Mouse (Mus musculus): Measurements from ENCODE around the gene Lce1a2. TPM values are rescaled to one million over a fixed set of nuclear protein-coding genes. Genes with fewer than 3 reads are reported as not detected.

Gene Lce1a2
- polyA plus RNA-seq, 1 experiment from 2014 or later: not detected

DNA sequence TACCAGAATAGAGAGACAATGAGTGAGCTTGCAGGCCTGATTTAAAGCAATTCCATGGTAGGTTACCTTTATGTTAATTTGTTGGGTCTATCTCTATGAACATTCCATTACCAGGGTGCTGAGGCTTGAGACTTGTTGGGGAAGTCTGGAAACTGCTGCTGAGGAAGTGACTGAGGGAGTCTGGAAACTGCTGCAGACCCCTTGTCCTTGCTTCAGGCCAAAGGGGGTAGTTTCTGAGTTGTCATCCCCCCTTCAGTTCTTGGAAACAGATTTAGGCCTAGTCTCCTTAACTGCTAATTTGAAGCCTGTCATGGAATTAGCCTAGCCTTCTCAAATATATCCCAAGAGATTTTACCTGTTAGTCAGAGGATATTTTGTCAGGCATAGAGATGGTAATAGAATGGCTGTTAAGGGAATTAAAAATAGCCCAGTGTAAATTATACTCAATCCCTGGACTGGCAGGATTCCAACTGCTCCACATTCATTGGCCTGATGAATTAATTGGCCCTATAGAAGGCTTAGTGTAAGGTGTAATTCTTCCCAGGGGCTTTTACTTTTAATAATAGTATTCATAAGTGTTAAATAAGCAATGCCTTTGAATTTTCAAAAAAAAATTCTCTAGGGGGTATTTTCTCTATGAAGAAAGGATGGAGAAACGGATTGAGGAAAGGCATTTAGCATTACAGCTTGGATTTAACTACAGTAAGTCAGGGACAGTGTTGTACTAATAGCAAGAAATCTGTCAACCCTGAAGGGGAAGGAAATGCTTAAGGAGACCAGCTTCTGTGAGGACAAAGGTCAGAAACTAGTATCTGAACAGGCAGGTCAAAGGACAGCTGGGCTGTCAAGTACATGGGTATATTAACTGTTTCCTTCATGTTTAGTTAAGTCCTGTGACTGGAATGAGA is 32.1 kb downstream of the Lce1a2 start:
- no peaks in the 10 kb centered on the region for H3K9me3 ChIP-seq
- no peaks in the 10 kb centered on the region for H3K4me1 ChIP-seq (replicated peaks)
- no peak overlapping the region for H3K4me3 ChIP-seq
- no peaks in the 10 kb centered on the region for H3K36me3 ChIP-seq
- H3K27me3 ChIP-seq: no peaks in the 10 kb centered on the region
- 29% methylated on average over 1 of the region's 1 CpGs for WGBS
- no peak overlapping the region for H3K27ac ChIP-seq (replicated peaks)
- H3K4me2 ChIP-seq: no peak overlapping the region
- no peak overlapping the region for H3K9ac ChIP-seq
- peak; percentile 42; the same call in 1 of the 2 replicates for ATAC-seq (ENCODE audit: low FRiP score, low read depth)

DNA sequence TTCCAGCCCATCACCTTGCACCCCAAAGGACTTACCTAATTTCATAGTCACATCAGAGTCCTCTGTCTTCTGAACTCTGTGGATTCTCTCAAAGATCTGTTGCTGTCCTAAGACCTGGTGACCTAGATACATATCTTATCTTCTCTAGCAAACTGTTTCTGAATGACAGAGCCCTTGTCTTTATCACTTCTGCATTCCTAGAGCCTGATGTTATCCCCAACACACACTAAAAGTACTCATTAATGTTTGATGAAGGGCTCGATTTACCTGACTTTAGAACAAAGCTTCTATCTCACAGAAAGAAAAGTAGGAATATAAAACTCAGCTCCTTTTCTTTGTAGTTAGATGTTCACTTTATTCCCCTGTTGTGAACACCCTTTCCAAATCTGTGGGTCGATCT is 48.6 kb downstream of the Lce1a2 start, which contains the start of gene Lce6a:
Gene Lce6a, minus strand, starts transcription at position 101 of the 400 bp plus-strand sequence.
- Histone ChIP-seq H3K27ac (replicated peaks) (no peak within 1 kb of the TSS), H3K36me3 (no peaks in the 10 kb centered on the region), H3K4me2 (no peak within 1 kb of the TSS), H3K4me3 (no peak within 1 kb of the TSS), H3K9me3 (no peaks in the 10 kb centered on the region), H3K9ac (no peak within 1 kb of the TSS), H3K4me1 (replicated peaks) (no peaks in the 10 kb centered on the region), H3K27me3 (no peaks in the 10 kb centered on the region)
- 91% methylated on average over 2 of the region's 2 CpGs for WGBS
- ATAC-seq (ENCODE audit: low FRiP score, low read depth): no peak

Other genes with a start within 250 kb of the Lce1a2 start
- 6.2 and 10.3 TPM in 2 replicates for gene Gm9774, start 240.9 kb downstream of the Lce1a2 start, polyA plus RNA-seq (2015; fragmentation: Nextera tagmentation; extraction: Ambion mirVana)
- not detected in 2 replicates for gene Sprr2k, start 237.7 kb downstream of the Lce1a2 start, polyA plus RNA-seq (2015; fragmentation: Nextera tagmentation; extraction: Ambion mirVana)
- gene Sprr1b, start 231.5 kb downstream of the Lce1a2 start, polyA plus RNA-seq (2015; fragmentation: Nextera tagmentation; extraction: Ambion mirVana): not detected in 2 replicates
- gene Sprr3, start 211.6 kb downstream of the Lce1a2 start, polyA plus RNA-seq (2015; fragmentation: Nextera tagmentation; extraction: Ambion mirVana): not detected in 2 replicates
- gene Sprr1a, start 184.4 kb downstream of the Lce1a2 start, polyA plus RNA-seq (2015; fragmentation: Nextera tagmentation; extraction: Ambion mirVana): not detected in 2 replicates
- not detected in 2 replicates for gene Sprr4, start 169.8 kb downstream of the Lce1a2 start, polyA plus RNA-seq (2015; fragmentation: Nextera tagmentation; extraction: Ambion mirVana)
- gene 2310046K23Rik, start 135.8 kb downstream of the Lce1a2 start, polyA plus RNA-seq (2015; fragmentation: Nextera tagmentation; extraction: Ambion mirVana): not detected in 2 replicates
- gene Ivl, start 96.6 kb downstream of the Lce1a2 start, polyA plus RNA-seq (2015; fragmentation: Nextera tagmentation; extraction: Ambion mirVana): not detected in 2 replicates
- not detected in 2 replicates for gene Smcp, start 81.3 kb downstream of the Lce1a2 start, polyA plus RNA-seq (2015; fragmentation: Nextera tagmentation; extraction: Ambion mirVana)
- gene 2210017I01Rik, start 62.8 kb downstream of the Lce1a2 start, polyA plus RNA-seq (2015; fragmentation: Nextera tagmentation; extraction: Ambion mirVana): not detected in 2 replicates
- not detected in 2 replicates for gene Lce6a, start 48.7 kb downstream of the Lce1a2 start, polyA plus RNA-seq (2015; fragmentation: Nextera tagmentation; extraction: Ambion mirVana)
- gene Lce1a1, start 22.0 kb downstream of the Lce1a2 start, polyA plus RNA-seq (2015; fragmentation: Nextera tagmentation; extraction: Ambion mirVana): not detected in 2 replicates
- gene Lce1b, start 13.4 kb downstream of the Lce1a2 start, polyA plus RNA-seq (2015; fragmentation: Nextera tagmentation; extraction: Ambion mirVana): not detected in 2 replicates
- gene Lce1c, start 8.9 kb upstream of the Lce1a2 start, polyA plus RNA-seq (2015; fragmentation: Nextera tagmentation; extraction: Ambion mirVana): not detected in 2 replicates
- not detected in 2 replicates for gene Lce1d, start 16.9 kb upstream of the Lce1a2 start, polyA plus RNA-seq (2015; fragmentation: Nextera tagmentation; extraction: Ambion mirVana)
- not detected in 2 replicates for gene Lce1e, start 38.8 kb upstream of the Lce1a2 start, polyA plus RNA-seq (2015; fragmentation: Nextera tagmentation; extraction: Ambion mirVana)
- gene Lce1f, start 50.0 kb upstream of the Lce1a2 start, polyA plus RNA-seq (2015; fragmentation: Nextera tagmentation; extraction: Ambion mirVana): not detected in 2 replicates
- not detected in 2 replicates for gene Gm38119, start 68.8 kb upstream of the Lce1a2 start, polyA plus RNA-seq (2015; fragmentation: Nextera tagmentation; extraction: Ambion mirVana)
- not detected in 2 replicates for gene Lce1g, start 82.0 kb upstream of the Lce1a2 start, polyA plus RNA-seq (2015; fragmentation: Nextera tagmentation; extraction: Ambion mirVana)
- gene Lce1h, start 94.8 kb upstream of the Lce1a2 start, polyA plus RNA-seq (2015; fragmentation: Nextera tagmentation; extraction: Ambion mirVana): not detected in 2 replicates
- not detected in 2 replicates for gene Lce1i, start 108.6 kb upstream of the Lce1a2 start, polyA plus RNA-seq (2015; fragmentation: Nextera tagmentation; extraction: Ambion mirVana)
- not detected in 2 replicates for gene Lce1j, start 120.2 kb upstream of the Lce1a2 start, polyA plus RNA-seq (2015; fragmentation: Nextera tagmentation; extraction: Ambion mirVana)
- gene Lce1k, start 137.6 kb upstream of the Lce1a2 start, polyA plus RNA-seq (2015; fragmentation: Nextera tagmentation; extraction: Ambion mirVana): not detected in 2 replicates
- not detected in 2 replicates for gene Kprp, start 156.9 kb upstream of the Lce1a2 start, polyA plus RNA-seq (2015; fragmentation: Nextera tagmentation; extraction: Ambion mirVana)
- not detected in 2 replicates for gene Lce1l, start 181.0 kb upstream of the Lce1a2 start, polyA plus RNA-seq (2015; fragmentation: Nextera tagmentation; extraction: Ambion mirVana)
- not detected in 2 replicates for gene 2310050C09Rik, start 199.9 kb upstream of the Lce1a2 start, polyA plus RNA-seq (2015; fragmentation: Nextera tagmentation; extraction: Ambion mirVana)